Mouse (Mus musculus) stomach, embryonic 14.5 days (tissue): Measurements from ENCODE around the gene Tdrd9. TPM values are rescaled to one million over a fixed set of nuclear protein-coding genes. Genes with fewer than 3 reads are reported as not detected.
"Not testable (repeated sequence)": the region's sequence is repeated elsewhere in the genome, so short reads cannot be mapped to it uniquely, and the experiment has no call there.

ENCODE experiments used
- ATAC-seq: fragments of 200-750 bp; cut with Nextera tagmentation; 2 replicates; pipeline ENCODE4 v1.8.0; 2017; ENCODE audit warnings: low read depth, moderate TSS enrichment; ENCODE audit not compliant: insufficient number of reproducible peaks, insufficient read depth, low FRiP score
- H3K27ac ChIP-seq: fragments of 300-500 bp; sonication (generic); 2 replicates; pipeline ENCODE4 v1.5.1; 2014; ENCODE audit warnings: mild to moderate bottlenecking, low read length, moderate library complexity, mixed read lengths
- H3K27me3 ChIP-seq: fragments of 300-500 bp; sonication (generic); 2 replicates; pipeline ENCODE4 v1.6.1; 2014; ENCODE audit warnings: low read length, control low read depth, mixed read lengths; ENCODE audit not compliant: control insufficient read depth, insufficient read depth
- H3K36me3 ChIP-seq: fragments of 300-500 bp; sonication (generic); 2 replicates; pipeline ENCODE4 v1.6.1; 2014; ENCODE audit warnings: mild to moderate bottlenecking, control low read depth, low read length, moderate library complexity, mixed read lengths; ENCODE audit not compliant: control insufficient read depth, insufficient read depth
- H3K4me1 ChIP-seq: fragments of 300-500 bp; sonication (generic); 2 replicates; pipeline ENCODE4 v1.6.1; 2014; ENCODE audit warnings: low read length, control low read depth, mixed read lengths; ENCODE audit not compliant: control insufficient read depth, insufficient read depth
- H3K4me2 ChIP-seq: fragments of 300-500 bp; sonication (generic); replicated peaks from 2 replicates; pipeline ENCODE4 v1.6.1; 2014; ENCODE audit warnings: low read depth, low read length, control low read depth
- H3K4me3 ChIP-seq: fragments of 300-500 bp; sonication (generic); 2 replicates; pipeline ENCODE4 v1.5.1; 2014; ENCODE audit warnings: low read depth, low read length, control low read depth
- H3K9ac ChIP-seq: fragments of 300-500 bp; sonication (generic); replicated peaks from 2 replicates; pipeline ENCODE4 v1.6.1; 2014; ENCODE audit warnings: low read depth, mild to moderate bottlenecking, control low read depth, low read length, moderate library complexity, mixed read lengths
- H3K9me3 ChIP-seq: fragments of 300-500 bp; sonication (generic); 2 replicates; pipeline ENCODE4 v1.6.1; 2016; ENCODE audit warnings: low read depth, low read length, control low read depth; ENCODE audit not compliant: control insufficient read depth
- WGBS: fragments of 180-500 bp; shearing (Covaris S2); extraction: QIAGEN DNeasy Blood & Tissue Kit; methylation state at CpG from one replicate; pipeline ENCODE4 v1.1.7; 2014; 5-methylcytosine and 5-hydroxymethylcytosine counted together
- polyA plus RNA-seq: library from polyadenylated mRNA; unstranded; fragments of >200 nt; fragmentation: Nextera tagmentation; extraction: Ambion mirVana; gene quantifications from 2 replicates; pipeline ENCODE4 v1.2.1, GENCODE M21; 2014

Gene Tdrd9
- polyA plus RNA-seq, 1 experiment from 2014 or later = 0.22 TPM

- 61% methylated on average over 14 of the region's 14 CpGs for WGBS
- no peak for ATAC-seq
- H3K4me3 ChIP-seq = no peak overlapping the region
Measured at GRCm38 (mm10) chr12:112025907-112026645, 54.7 kb downstream of the Tdrd9 start.

DNA sequence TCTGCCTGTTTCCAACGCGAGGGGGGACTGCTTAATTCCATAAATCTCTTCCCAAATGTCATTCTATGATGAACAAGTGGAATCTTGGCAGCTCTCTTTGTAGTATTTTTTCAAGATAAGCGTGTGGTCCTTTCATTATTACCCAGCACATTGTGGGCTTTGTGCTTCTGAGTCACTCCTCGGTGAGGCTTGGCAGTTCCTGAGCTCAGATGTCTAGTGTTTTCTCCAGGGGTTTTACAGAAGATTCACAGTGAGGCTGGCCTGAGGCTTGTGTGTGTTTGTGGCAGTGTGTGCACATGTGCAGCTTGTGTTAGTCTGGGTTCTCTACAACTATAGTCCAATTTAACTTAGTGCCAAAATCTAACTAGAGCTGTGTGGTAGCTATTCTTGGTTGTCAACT, 56.0 kb downstream of the Tdrd9 start:
- H3K9me3 ChIP-seq = peaks cover 4% of the 10 kb centered on the region; the same call in 1 of the 2 replicates
- ATAC-seq = no peak
- H3K4me2 ChIP-seq = no peak overlapping the region
- no peak overlapping the region for H3K27ac ChIP-seq
- no peaks in the 10 kb centered on the region for H3K36me3 ChIP-seq
- H3K9ac ChIP-seq = no peak overlapping the region
- H3K4me1 ChIP-seq = no peaks in the 10 kb centered on the region
- H3K27me3 ChIP-seq = no peaks in the 10 kb centered on the region
- 70% methylated on average over 4 of the region's 4 CpGs for WGBS
- H3K4me3 ChIP-seq = no peak overlapping the region

More at GRCm38 (mm10) chr12:112025907-112026645, 54.7 kb downstream of the Tdrd9 start:
- Histone ChIP-seq H3K27me3 (no peaks in the 10 kb centered on the region), H3K36me3 (no peaks in the 10 kb centered on the region), H3K9ac (no peak overlapping the region), H3K4me2 (no peak overlapping the region), H3K4me1 (no peaks in the 10 kb centered on the region), H3K27ac (no peak overlapping the region), H3K9me3 (peaks cover 9% of the 10 kb centered on the region; the same call in 1 of the 2 replicates)

DNA sequence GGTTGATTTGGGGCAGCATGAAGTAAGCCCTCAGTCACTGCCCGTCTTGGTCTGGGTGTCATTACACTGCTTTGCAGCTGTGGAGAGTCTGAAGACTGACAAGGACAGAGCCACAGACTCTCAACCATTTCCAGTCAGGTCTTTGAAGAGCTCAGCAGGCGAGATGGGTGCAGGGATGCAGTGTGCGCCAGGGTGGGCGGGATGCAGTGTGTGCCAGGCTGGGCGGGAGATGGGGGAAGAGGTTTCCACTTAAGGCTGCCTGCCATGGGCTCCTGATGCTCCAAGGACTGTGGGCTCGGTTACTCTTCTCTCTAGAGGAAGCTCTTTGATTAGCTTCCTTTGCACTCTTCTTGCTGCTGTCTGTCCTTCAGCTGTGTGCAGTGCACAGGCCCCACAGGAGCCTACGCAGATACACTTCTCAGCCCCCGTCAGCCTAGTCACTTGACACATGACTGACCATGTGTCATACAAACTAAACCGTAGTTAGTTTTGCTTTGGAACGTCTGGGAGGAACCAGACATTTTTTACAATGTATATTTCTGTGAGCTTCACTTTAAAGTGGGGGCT, 62.1 kb downstream of the Tdrd9 start:
- H3K27me3 ChIP-seq = no peaks in the 10 kb centered on the region
- no peak overlapping the region for H3K4me3 ChIP-seq
- no peaks in the 10 kb centered on the region for H3K36me3 ChIP-seq
- H3K9ac ChIP-seq = no peak overlapping the region
- no peaks in the 10 kb centered on the region for H3K4me1 ChIP-seq
- no peak overlapping the region for H3K27ac ChIP-seq
- no peak for ATAC-seq
- H3K4me2 ChIP-seq = no peak overlapping the region
- WGBS = 81% methylated on average over 10 of the region's 10 CpGs
- no peaks in the 10 kb centered on the region for H3K9me3 ChIP-seq

- not testable (repeated sequence) for H3K4me1 ChIP-seq, H3K27ac ChIP-seq, H3K4me3 ChIP-seq, H3K9me3 ChIP-seq, H3K9ac ChIP-seq, H3K36me3 ChIP-seq, H3K4me2 ChIP-seq, H3K27me3 ChIP-seq, ATAC-seq
- WGBS = 81% methylated on average over 6 of the region's 6 CpGs
Measured at GRCm38 (mm10) chr12:112035341-112036100, 64.2 kb downstream of the Tdrd9 start.

DNA sequence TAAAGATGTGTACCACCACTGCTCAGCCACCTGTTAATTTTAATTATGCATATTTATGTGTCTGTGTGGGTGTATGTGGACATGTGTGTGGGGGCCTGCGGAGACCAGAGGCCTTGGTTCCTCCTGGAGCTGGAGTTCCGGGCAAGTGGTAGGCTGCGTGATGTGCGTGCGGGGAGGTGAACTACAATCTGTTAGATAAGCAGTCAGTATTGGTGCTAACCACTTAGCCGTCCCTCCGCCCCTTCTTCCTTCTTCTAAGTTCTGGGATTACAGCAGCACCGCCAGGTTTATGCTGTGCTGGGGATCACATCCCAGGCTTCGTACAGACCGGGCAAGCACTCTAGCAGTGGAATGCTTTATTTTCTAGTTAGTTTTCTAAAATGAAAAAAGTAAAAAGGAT, 67.1 kb downstream of the Tdrd9 start:
- WGBS = 89% methylated on average over 10 of the region's 10 CpGs
- Histone ChIP-seq H3K4me1 (no peaks in the 10 kb centered on the region), H3K36me3 (no peaks in the 10 kb centered on the region), H3K4me3 (no peak overlapping the region), H3K27me3 (no peaks in the 10 kb centered on the region), H3K9ac (no peak overlapping the region), H3K4me2 (no peak overlapping the region), H3K27ac (no peak overlapping the region), H3K9me3 (no peaks in the 10 kb centered on the region)
- no peak for ATAC-seq

DNA sequence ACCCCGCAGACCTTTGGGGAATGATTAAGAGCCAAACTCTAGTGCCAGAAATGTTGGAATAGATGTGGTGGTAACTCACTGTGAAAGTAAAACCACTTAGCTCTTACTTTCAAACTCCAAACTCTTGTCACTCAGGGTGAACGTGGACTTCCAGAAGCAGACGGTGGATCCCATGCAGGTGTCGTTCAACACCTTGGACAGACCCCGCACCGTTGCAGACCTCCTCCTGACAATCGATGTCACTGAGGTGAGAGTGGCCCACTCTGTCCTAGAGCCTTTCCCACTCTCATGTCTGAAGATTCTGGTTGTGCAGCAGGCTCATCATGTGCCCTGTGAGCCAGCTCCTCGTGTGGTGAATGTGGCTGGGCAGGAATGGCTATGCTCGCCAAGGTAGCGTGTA, 67.8 kb downstream of the Tdrd9 start:
- H3K4me3 ChIP-seq = no peak overlapping the region
- no peaks in the 10 kb centered on the region for H3K27me3 ChIP-seq
- no peaks in the 10 kb centered on the region for H3K9me3 ChIP-seq
- no peak overlapping the region for H3K9ac ChIP-seq
- H3K4me2 ChIP-seq = no peak overlapping the region
- H3K36me3 ChIP-seq = no peaks in the 10 kb centered on the region
- H3K27ac ChIP-seq = no peak overlapping the region
- H3K4me1 ChIP-seq = no peaks in the 10 kb centered on the region
- WGBS = 87% methylated on average over 10 of the region's 10 CpGs
- ATAC-seq = no peak

GRCm38 (mm10) chr12:112042681-112043080, 71.3 kb downstream of the Tdrd9 start:
- no peak overlapping the region for H3K9ac ChIP-seq
- WGBS = 87% methylated on average over 14 of the region's 14 CpGs
- no peaks in the 10 kb centered on the region for H3K4me1 ChIP-seq
- H3K4me3 ChIP-seq = no peak overlapping the region
- no peak overlapping the region for H3K27ac ChIP-seq
- H3K4me2 ChIP-seq = no peak overlapping the region
- ATAC-seq = no peak
- no peaks in the 10 kb centered on the region for H3K27me3 ChIP-seq
- no peaks in the 10 kb centered on the region for H3K9me3 ChIP-seq
- H3K36me3 ChIP-seq = no peaks in the 10 kb centered on the region

DNA sequence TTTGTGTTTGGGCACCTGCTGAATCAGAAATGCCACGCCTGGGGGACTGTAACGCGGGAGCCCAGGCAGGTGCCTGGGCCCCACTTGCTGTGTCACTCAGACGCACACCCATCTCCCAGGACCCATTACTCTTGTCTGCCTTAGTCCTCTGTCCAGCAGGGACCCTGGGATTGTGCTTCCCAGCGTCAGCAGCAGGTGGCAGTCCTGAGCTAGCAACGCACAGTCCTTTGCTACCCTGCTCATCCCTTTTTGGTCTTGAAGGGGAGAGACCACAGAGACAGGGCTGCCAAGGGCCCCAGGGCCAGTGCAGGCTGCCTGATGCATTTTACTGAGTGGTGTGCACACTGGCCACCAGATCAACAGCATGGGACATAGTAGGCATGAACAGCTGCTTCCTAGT, 106.3 kb downstream of the Tdrd9 start:
- no peak overlapping the region for H3K4me3 ChIP-seq
- H3K9ac ChIP-seq = no peak overlapping the region
- no peak overlapping the region for H3K4me2 ChIP-seq
- whole genome bisulfite sequencing = 12% methylated on average over 6 of the region's 6 CpGs
- H3K36me3 ChIP-seq = no peaks in the 10 kb centered on the region
- no peaks in the 10 kb centered on the region for H3K4me1 ChIP-seq
- H3K27me3 ChIP-seq = no peaks in the 10 kb centered on the region
- H3K27ac ChIP-seq = no peak overlapping the region
- 0 out of 2 replicates have a peak, but pooled peaks have one; percentile 49 for ATAC-seq
- H3K9me3 ChIP-seq = no peaks in the 10 kb centered on the region
